Mouse (Mus musculus) embryonic facial prominence, embryonic 15.5 days (tissue): ENCODE measurements around the gene P2ry6. TPM values are rescaled to one million over a fixed set of nuclear protein-coding genes. Genes with fewer than 3 reads are reported as not detected.

Experiments
- ATAC-seq: fragments of 200-750 bp; cut with Nextera tagmentation; 2 replicates; pipeline ENCODE4 v1.8.0; 2017; ENCODE audit warnings: low read depth, moderate TSS enrichment; ENCODE audit not compliant: insufficient number of reproducible peaks, low FRiP score, low TSS enrichment
- H3K27ac ChIP-seq: fragments of 300-500 bp; sonication (generic); replicated peaks from 2 replicates; pipeline ENCODE4 v1.5.1; 2015; ENCODE audit warnings: mild to moderate bottlenecking, inconsistent platforms
- H3K27me3 ChIP-seq: fragments of 300-500 bp; sonication (generic); 2 replicates; pipeline ENCODE4 v1.6.1; 2015; ENCODE audit warnings: inconsistent platforms
- H3K36me3 ChIP-seq: fragments of 300-500 bp; sonication (generic); 2 replicates; pipeline ENCODE4 v1.6.1; 2015; ENCODE audit warnings: mild to moderate bottlenecking, inconsistent platforms
- H3K4me1 ChIP-seq: fragments of 300-500 bp; sonication (generic); 2 replicates; pipeline ENCODE4 v1.6.1; 2015; ENCODE audit warnings: inconsistent platforms
- H3K4me2 ChIP-seq: fragments of 300-500 bp; sonication (generic); replicated peaks from 2 replicates; pipeline ENCODE4 v1.6.1; 2015; ENCODE audit warnings: mild to moderate bottlenecking, inconsistent platforms
- H3K4me3 ChIP-seq: fragments of 300-500 bp; sonication (generic); replicated peaks from 2 replicates; pipeline ENCODE4 v1.5.1; 2015; ENCODE audit warnings: mild to moderate bottlenecking, inconsistent platforms
- H3K9ac ChIP-seq: fragments of 300-500 bp; sonication (generic); 2 replicates; pipeline ENCODE4 v1.6.1; 2015; ENCODE audit warnings: inconsistent platforms
- H3K9me3 ChIP-seq: fragments of 300-500 bp; sonication (generic); replicated peaks from 2 replicates; pipeline ENCODE4 v1.6.1; 2016; ENCODE audit warnings: inconsistent platforms
- WGBS: fragments of 180-500 bp; shearing (Covaris S2); methylation state at CpG from one replicate; pipeline ENCODE4 v1.1.7; 2015; 5-methylcytosine and 5-hydroxymethylcytosine counted together
- polyA plus RNA-seq: library from polyadenylated mRNA; unstranded; fragments of >200 nt; fragmentation: Nextera tagmentation; extraction: Ambion mirVana; gene quantifications from 2 replicates; pipeline ENCODE4 v1.2.1, GENCODE M21; 2015

P2ry6 gene
- polyA plus RNA-seq, 1 experiment from 2014 or later, result 8.6 TPM

GRCm38 (mm10) chr7:100916526-100916925 is 57.9 kb downstream of the P2ry6 start:
- H3K4me3 ChIP-seq, result no peak overlapping the region
- H3K36me3 ChIP-seq, result peaks cover 20% of the 10 kb centered on the region
- no peak for ATAC-seq
- H3K27me3 ChIP-seq, result no peaks in the 10 kb centered on the region
- H3K4me2 ChIP-seq, result no peak overlapping the region
- no peaks in the 10 kb centered on the region for H3K9me3 ChIP-seq
- 71% methylated on average over 6 of the region's 6 CpGs for WGBS
- peaks cover 87% of the 10 kb centered on the region for H3K4me1 ChIP-seq
- H3K27ac ChIP-seq, result no peak overlapping the region
- no peak overlapping the region for H3K9ac ChIP-seq

DNA sequence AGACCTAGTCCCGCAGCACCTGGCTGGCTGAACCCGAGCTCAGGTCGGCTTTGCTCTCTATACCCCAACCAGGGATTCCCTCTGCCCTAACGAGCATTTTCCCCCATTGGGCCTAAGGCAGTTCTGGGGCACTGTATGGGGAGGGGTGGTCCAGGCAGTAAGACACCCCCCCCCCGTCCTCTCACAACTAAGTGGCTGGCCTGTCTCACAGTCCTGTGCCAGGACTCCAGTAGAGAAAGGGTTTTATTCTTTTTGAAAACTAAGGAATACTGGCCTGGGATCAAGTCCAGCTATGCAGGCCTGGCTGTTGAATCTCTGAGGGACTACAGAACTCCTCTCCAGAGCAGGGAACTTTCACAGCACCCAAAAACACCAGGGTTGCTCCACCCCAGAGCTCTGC is 59.2 kb downstream of the P2ry6 start:
- H3K9ac ChIP-seq, result no peak overlapping the region
- no peaks in the 10 kb centered on the region for H3K27me3 ChIP-seq
- 75% methylated on average over 5 of the region's 5 CpGs for WGBS
- ATAC-seq, result no peak
- H3K9me3 ChIP-seq, result no peaks in the 10 kb centered on the region
- peaks cover 94% of the 10 kb centered on the region for H3K4me1 ChIP-seq
- peaks cover 13% of the 10 kb centered on the region; the same call in 1 of the 2 replicates for H3K36me3 ChIP-seq
- no peak overlapping the region for H3K4me2 ChIP-seq
- H3K4me3 ChIP-seq, result no peak overlapping the region
- 0 out of 2 replicates have a peak overlapping the region, but pooled peaks have one; percentile 7 for H3K27ac ChIP-seq

DNA sequence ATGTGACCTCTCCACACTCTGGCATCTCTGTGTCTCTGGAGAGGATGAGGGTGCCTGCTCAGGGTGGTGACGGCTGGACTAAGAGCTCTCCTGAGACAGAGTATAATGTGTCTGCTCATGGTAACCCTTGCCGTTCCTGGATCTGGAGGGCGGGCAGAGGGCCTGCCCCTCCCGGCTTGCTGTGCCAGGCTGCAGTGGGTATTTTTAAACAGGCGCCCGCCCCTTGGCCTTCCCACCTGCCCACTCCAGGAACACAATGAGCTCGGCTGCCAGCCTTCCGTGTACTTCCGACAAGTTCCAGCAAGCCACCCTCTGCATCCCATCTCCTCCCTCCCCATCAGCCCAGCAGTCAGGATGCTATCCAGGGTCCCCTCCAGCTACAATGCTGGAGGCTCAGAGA is 62.7 kb downstream of the P2ry6 start:
- H3K4me2 ChIP-seq, result no peak overlapping the region
- 35% methylated on average over 9 of the region's 9 CpGs for WGBS

GRCm38 (mm10) chr7:100911246-100911770 is 63.1 kb downstream of the P2ry6 start:
- no peak overlapping the region for H3K4me2 ChIP-seq
- H3K4me1 ChIP-seq, result peaks cover 83% of the 10 kb centered on the region
- ATAC-seq, result no peak

More for the DNA sequence above, 62.7 kb downstream of the P2ry6 start:
- Histone ChIP-seq H3K27me3 (no peaks in the 10 kb centered on the region), H3K9ac (no peak overlapping the region), H3K4me1 (peaks cover 88% of the 10 kb centered on the region), H3K27ac (peak overlapping the region; percentile 11; the same call in 1 of the 2 replicates), H3K36me3 (peaks cover 14% of the 10 kb centered on the region; the same call in 1 of the 2 replicates), H3K4me3 (no peak overlapping the region), H3K9me3 (no peaks in the 10 kb centered on the region)
- no peak for ATAC-seq

DNA sequence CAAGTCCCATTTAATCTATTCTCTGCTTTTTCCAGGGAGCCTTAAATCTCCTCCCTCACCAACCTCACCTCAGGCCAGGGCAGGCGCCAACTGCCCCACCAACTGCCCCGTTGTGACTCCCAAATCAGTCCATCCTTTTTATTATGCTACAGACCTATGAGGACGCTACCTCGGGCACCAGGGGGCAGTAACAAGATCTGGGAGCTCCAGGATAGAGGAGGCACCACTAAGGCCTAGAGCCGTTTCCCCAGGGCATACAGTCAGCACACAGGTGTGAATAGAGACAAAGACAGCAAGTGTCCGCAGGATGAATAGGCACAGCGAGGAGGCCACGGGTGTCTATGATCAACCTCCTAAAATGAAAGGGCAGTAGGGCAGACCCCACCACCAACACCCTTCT is 65.9 kb downstream of the P2ry6 start:
- 52% methylated on average over 8 of the region's 8 CpGs for WGBS
- H3K9ac ChIP-seq, result no peak overlapping the region
- peaks cover 12% of the 10 kb centered on the region; the same call in 1 of the 2 replicates for H3K36me3 ChIP-seq
- peak overlapping the region; percentile 87 for H3K27ac ChIP-seq
- no peak for ATAC-seq
- H3K4me1 ChIP-seq, result peaks cover 59% of the 10 kb centered on the region
- no peaks in the 10 kb centered on the region for H3K9me3 ChIP-seq
- H3K4me2 ChIP-seq, result no peak overlapping the region
- H3K4me3 ChIP-seq, result no peak overlapping the region
- no peaks in the 10 kb centered on the region for H3K27me3 ChIP-seq

More at GRCm38 (mm10) chr7:100911246-100911770, 63.1 kb downstream of the P2ry6 start:
- no peak overlapping the region for H3K4me3 ChIP-seq
- H3K9ac ChIP-seq, result no peak overlapping the region
- no peaks in the 10 kb centered on the region for H3K27me3 ChIP-seq
- H3K36me3 ChIP-seq, result peaks cover 13% of the 10 kb centered on the region; the same call in 1 of the 2 replicates
- no peaks in the 10 kb centered on the region for H3K9me3 ChIP-seq
- peak overlapping the region; percentile 19 for H3K27ac ChIP-seq
- 19% methylated on average over 2 of the region's 2 CpGs for WGBS

GRCm38 (mm10) chr7:100908061-100908460 is 66.4 kb downstream of the P2ry6 start:
- 76% methylated on average over 8 of the region's 8 CpGs for WGBS
- H3K4me1 ChIP-seq, result peaks cover 55% of the 10 kb centered on the region
- H3K36me3 ChIP-seq, result peaks cover 12% of the 10 kb centered on the region; the same call in 1 of the 2 replicates
- no peaks in the 10 kb centered on the region for H3K27me3 ChIP-seq
- H3K9me3 ChIP-seq, result no peaks in the 10 kb centered on the region
- no peak for ATAC-seq
- H3K4me2 ChIP-seq, result peak overlapping the region; percentile 44; the same call in 1 of the 2 replicates
- H3K9ac ChIP-seq, result no peak overlapping the region
- no peak overlapping the region for H3K4me3 ChIP-seq
- H3K27ac ChIP-seq, result peak overlapping the region; percentile 87

DNA sequence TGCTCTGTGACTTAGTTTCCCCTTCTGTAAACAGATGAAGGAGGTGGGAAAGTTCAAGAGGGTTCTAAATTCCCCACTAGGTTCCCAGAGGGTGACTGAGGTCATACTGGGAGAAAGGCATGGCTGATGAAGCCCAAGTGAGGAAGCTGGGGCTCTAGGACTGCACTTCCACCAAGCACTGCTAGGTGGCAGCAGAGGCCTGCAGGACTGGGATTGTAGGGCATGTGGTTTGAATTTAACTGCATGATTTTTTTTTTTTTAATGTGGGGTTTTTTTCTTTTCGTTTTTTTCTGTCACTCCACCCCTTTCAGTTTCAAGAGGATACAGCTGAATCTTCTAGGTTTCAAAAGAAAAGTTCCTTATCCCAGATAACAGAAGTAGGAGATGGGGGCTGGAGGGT is 67.2 kb downstream of the P2ry6 start:
- Histone ChIP-seq H3K9me3 (no peaks in the 10 kb centered on the region), H3K9ac (no peak overlapping the region), H3K27me3 (no peaks in the 10 kb centered on the region), H3K4me2 (peak overlapping the region; percentile 44), H3K27ac (peak overlapping the region; percentile 87), H3K4me1 (peaks cover 48% of the 10 kb centered on the region), H3K36me3 (peaks cover 12% of the 10 kb centered on the region; the same call in 1 of the 2 replicates), H3K4me3 (0 out of 2 replicates have a peak overlapping the region, but pooled peaks have one; percentile 8)
- no peak for ATAC-seq
- WGBS, result 0% methylated on average over 1 of the region's 1 CpGs

GRCm38 (mm10) chr7:100906029-100906789 is 68.2 kb downstream of the P2ry6 start:
- H3K4me2 ChIP-seq, result no peak overlapping the region
- WGBS, result 91% methylated on average over 10 of the region's 10 CpGs
- H3K36me3 ChIP-seq, result peaks cover 12% of the 10 kb centered on the region; the same call in 1 of the 2 replicates
- H3K27ac ChIP-seq, result no peak overlapping the region
- H3K9me3 ChIP-seq, result no peaks in the 10 kb centered on the region
- H3K27me3 ChIP-seq, result no peaks in the 10 kb centered on the region
- no peak for ATAC-seq
- H3K4me1 ChIP-seq, result peaks cover 38% of the 10 kb centered on the region
- no peak overlapping the region for H3K4me3 ChIP-seq
- H3K9ac ChIP-seq, result no peak overlapping the region

DNA sequence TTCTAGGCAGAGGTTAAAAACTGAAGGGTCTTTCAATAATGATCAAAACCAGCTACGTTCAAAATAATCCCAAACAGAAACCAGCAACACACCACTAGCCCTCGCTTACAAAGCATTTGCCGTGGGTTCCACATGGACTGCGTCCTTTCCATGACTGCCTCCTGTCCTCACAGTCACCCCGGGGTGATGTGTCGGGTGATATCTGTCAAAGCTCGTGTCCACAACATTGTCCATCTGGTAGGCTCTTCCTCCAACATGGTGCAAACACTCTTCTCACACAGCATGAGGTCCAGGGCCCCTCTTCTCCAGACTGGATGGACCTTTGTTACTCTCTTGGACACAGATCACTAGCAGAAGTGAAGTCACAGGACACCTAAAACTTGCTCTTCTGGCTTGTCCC is 69.4 kb downstream of the P2ry6 start:
- Histone ChIP-seq H3K27me3 (no peaks in the 10 kb centered on the region), H3K4me1 (peaks cover 27% of the 10 kb centered on the region), H3K9me3 (no peaks in the 10 kb centered on the region), H3K4me2 (no peak overlapping the region), H3K27ac (no peak overlapping the region), H3K4me3 (no peak overlapping the region), H3K9ac (no peak overlapping the region), H3K36me3 (peaks cover 12% of the 10 kb centered on the region; the same call in 1 of the 2 replicates)
- ATAC-seq, result no peak
- WGBS, result 82% methylated on average over 7 of the region's 7 CpGs

- no peak overlapping the region for H3K4me3 ChIP-seq
- H3K4me1 ChIP-seq, result peaks cover 22% of the 10 kb centered on the region
- H3K9me3 ChIP-seq, result no peaks in the 10 kb centered on the region
- H3K9ac ChIP-seq, result no peak overlapping the region
- WGBS, result 79% methylated on average over 5 of the region's 5 CpGs
- no peak overlapping the region for H3K4me2 ChIP-seq
- no peak overlapping the region for H3K27ac ChIP-seq
- peaks cover 11% of the 10 kb centered on the region; the same call in 1 of the 2 replicates for H3K36me3 ChIP-seq
- no peaks in the 10 kb centered on the region for H3K27me3 ChIP-seq
- ATAC-seq, result no peak
Observed at GRCm38 (mm10) chr7:100904612-100905011, 69.8 kb downstream of the P2ry6 start.

DNA sequence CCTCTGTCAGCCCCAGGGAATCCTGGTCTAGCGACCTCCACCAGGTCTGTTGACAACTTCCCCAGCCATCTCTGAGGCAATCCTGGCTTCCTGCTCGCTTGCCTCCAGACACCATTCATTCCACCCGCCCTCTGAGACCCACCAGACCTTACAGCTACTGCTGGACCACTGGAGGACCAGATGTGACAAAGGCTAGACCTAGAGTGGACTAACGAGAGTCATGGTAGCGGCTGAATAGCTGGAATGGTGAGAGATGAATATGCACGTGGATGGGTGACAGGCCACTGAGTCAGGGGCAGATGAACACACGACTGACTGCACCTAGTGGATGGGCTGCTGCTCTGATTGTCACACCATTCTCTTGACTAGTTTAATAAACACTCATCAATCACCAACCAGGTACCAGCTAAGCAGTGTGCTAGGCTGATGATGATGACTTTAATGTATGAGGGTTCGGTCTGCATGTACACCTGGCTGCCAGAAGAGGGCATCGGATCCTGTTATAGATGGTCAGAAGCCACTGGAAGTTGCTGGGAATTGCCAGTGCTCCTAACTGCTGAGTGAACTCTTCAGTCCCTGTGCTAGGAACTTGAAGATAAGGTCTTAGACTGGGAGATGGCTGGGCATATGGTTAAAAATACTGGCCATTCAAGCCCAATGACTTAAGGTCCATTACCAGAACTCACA is 71.9 kb downstream of the P2ry6 start:
- 80% methylated on average over 9 of the region's 9 CpGs for WGBS
- peaks cover 3% of the 10 kb centered on the region for H3K4me1 ChIP-seq
- no peak overlapping the region for H3K4me2 ChIP-seq
- H3K4me3 ChIP-seq, result no peak overlapping the region
- no peaks in the 10 kb centered on the region for H3K27me3 ChIP-seq
- no peak for ATAC-seq
- no peak overlapping the region for H3K9ac ChIP-seq
- H3K36me3 ChIP-seq, result peaks cover 13% of the 10 kb centered on the region; the same call in 1 of the 2 replicates
- H3K27ac ChIP-seq, result no peak overlapping the region
- H3K9me3 ChIP-seq, result no peaks in the 10 kb centered on the region
